Mouse (Mus musculus): ENCODE measurements around the gene Limch1. TPM values are rescaled to one million over a fixed set of nuclear protein-coding genes. Genes with fewer than 3 reads are reported as not detected.

Gene Limch1
- total RNA-seq, 1 experiment from 2014 or later, result 0.12 TPM

GRCm38 (mm10) chr5:67101793-67102600 lies 356.4 kb downstream of the Limch1 start:
- no peak for ATAC-seq (ENCODE audit: extremely low read depth, insufficient number of reproducible peaks, low FRiP score, poor library complexity, severe bottlenecking)

DNA sequence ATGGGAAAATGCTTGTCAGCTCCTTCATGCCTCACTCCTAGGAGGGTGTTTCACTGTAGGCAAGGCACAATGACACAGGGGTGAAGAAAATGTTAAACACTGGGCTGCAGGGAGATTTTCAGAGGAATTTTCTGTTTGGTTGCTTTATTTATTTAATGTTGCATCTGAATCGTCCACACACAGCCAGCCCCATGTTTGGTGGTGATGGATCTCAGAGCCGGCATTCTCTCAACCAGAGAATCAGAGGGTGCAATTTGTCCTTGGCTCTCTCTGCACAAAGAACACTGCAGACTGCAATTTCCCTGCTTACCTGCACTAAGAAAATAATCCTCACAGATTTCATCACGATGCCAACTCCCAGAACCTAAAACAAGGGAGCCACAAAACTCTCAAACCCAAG lies 357.4 kb downstream of the Limch1 start:
- ATAC-seq (ENCODE audit: extremely low read depth, insufficient number of reproducible peaks, low FRiP score, poor library complexity, severe bottlenecking), result no peak

GRCm38 (mm10) chr5:67106261-67106660 lies 360.6 kb downstream of the Limch1 start:
- ATAC-seq (ENCODE audit: extremely low read depth, insufficient number of reproducible peaks, low FRiP score, poor library complexity, severe bottlenecking), result no peak

Other genes starting within 250 kb of the Limch1 start
- 0.35 and 2.1 TPM in 2 replicates for gene Apbb2, start 127.0 kb upstream of the Limch1 start, total RNA-seq (2017)
- 0.49 and 0.70 TPM in 2 replicates for gene Uchl1, start 69.7 kb upstream of the Limch1 start, total RNA-seq (2017)

Measured in neutrophil, adult 5-6 weeks (primary cell).